Comparison of ENCODE assay signal across 30 mouse cellular contexts in the genomic region with DNA sequence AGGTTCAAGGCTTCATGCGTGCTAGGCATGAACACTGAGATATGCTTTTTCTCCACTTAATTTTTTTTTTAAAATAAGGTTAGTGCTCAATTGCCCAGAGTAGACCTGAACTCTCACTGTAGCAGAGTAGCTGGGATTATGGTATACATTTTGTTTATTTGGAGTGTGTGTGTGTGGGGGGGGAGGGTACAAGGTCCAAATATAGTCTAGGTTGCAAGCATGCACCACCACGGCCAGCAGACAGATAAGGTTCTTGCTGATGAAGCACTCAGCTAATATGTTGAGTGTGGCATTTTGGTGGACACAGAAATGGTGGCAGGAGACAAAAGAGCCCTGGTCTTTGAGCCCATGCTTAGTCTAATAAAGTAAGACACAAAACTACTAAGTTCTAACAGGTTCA. TPM values are rescaled to one million over a fixed set of nuclear protein-coding genes. Genes with fewer than 3 reads are reported as not detected.
DNase-seq lines count a peak whose midpoint lies in the region; ATAC-seq and TF ChIP-seq lines count a peak whose summit lies in the region.
"Had no signal": no experiment of that assay in that cellular context is flagged by ENCODE, and none has a peak within 500 bp of the region (broad histone marks: within the 10 kb centered on the region; RNA-seq: fewer than 3 reads in every experiment).

No protein-coding gene starts in this region.

- TF ChIP-seq POLR2A in bone marrow, adult 2 months (IDR thresholded peaks at IDR 0.05; ENCODE audit: borderline replicate concordance, control insufficient read depth, low read depth, low read length) = no peak

- no peak for TF ChIP-seq CTCF in bone marrow, adult 2 months (IDR thresholded peaks at IDR 0.05; ENCODE audit: control insufficient read depth, insufficient read depth, low read length)

- H3K27ac ChIP-seq in heart, embryonic 10.5 days = 0 out of 2 replicates have a peak overlapping the region, but pooled peaks have one; percentile 19
- H3K27ac ChIP-seq in liver, embryonic 11.5 days (ENCODE audit: low read depth, low read length) = no peak overlapping the region
- H3K27ac ChIP-seq in bone marrow, adult 2 months (ENCODE audit: control insufficient read depth, insufficient read depth, low read depth, low read length, poor library complexity) = peak overlapping the region; percentile 59; the same call in 1 of the 2 replicates
- no peak overlapping the region for H3K27ac ChIP-seq in liver, embryonic 13.5 days
- no peak overlapping the region for H3K27ac ChIP-seq in hindbrain, embryonic 14.5 days
- H3K27ac ChIP-seq: embryonic facial prominence, embryonic 13.5 days; forebrain, embryonic 12.5 days; left cerebral cortex, adult 2 months; limb, embryonic 15.5 days; lung, embryonic 15.5 days; neural tube, embryonic 15.5 days; stomach, postnatal 0 days had no signal

- peaks cover 8% of the 10 kb centered on the region; the same call in 1 of the 2 replicates for H3K4me1 ChIP-seq in heart, embryonic 10.5 days
- peaks cover 6% of the 10 kb centered on the region; the same call in 1 of the 2 replicates for H3K4me1 ChIP-seq in liver, embryonic 11.5 days (replicated peaks; ENCODE audit: control insufficient read depth, insufficient read depth, low read length)
- H3K4me1 ChIP-seq in bone marrow, adult 2 months (ENCODE audit: control insufficient read depth, insufficient read depth, low read length) = peaks cover 7% of the 10 kb centered on the region
- peaks cover 38% of the 10 kb centered on the region for H3K4me1 ChIP-seq in liver, embryonic 13.5 days (replicated peaks)
- H3K4me1 ChIP-seq in hindbrain, embryonic 14.5 days (replicated peaks; ENCODE audit: control insufficient read depth, insufficient read depth, low read length) = peaks cover 2% of the 10 kb centered on the region

- no peaks in the 10 kb centered on the region for H3K9me3 ChIP-seq in heart, embryonic 10.5 days
- H3K9me3 ChIP-seq in liver, embryonic 11.5 days (ENCODE audit: control insufficient read depth, low read length) = no peaks in the 10 kb centered on the region
- no peaks in the 10 kb centered on the region for H3K9me3 ChIP-seq in liver, embryonic 13.5 days (replicated peaks)
- no peaks in the 10 kb centered on the region for H3K9me3 ChIP-seq in hindbrain, embryonic 14.5 days (ENCODE audit: control insufficient read depth, low read length)
- H3K9me3 ChIP-seq: embryonic facial prominence, embryonic 13.5 days; forebrain, embryonic 12.5 days; G1E; limb, embryonic 15.5 days; lung, embryonic 15.5 days; neural tube, embryonic 15.5 days had no signal

- no peak overlapping the region for H3K4me3 ChIP-seq in heart, embryonic 10.5 days
- no peak overlapping the region for H3K4me3 ChIP-seq in liver, embryonic 11.5 days (ENCODE audit: low read depth, low read length)
- H3K4me3 ChIP-seq in bone marrow, adult 2 months (replicated peaks; ENCODE audit: control insufficient read depth, low read depth, low read length) = no peak overlapping the region
- no peak overlapping the region for H3K4me3 ChIP-seq in liver, embryonic 13.5 days (replicated peaks)
- no peak overlapping the region for H3K4me3 ChIP-seq in hindbrain, embryonic 14.5 days (replicated peaks; ENCODE audit: low read length)
- H3K4me3 ChIP-seq: embryonic facial prominence, embryonic 13.5 days; erythroblast, embryonic 14.5 days; forebrain, embryonic 12.5 days; left cerebral cortex, adult 2 months; limb, embryonic 15.5 days; lung, embryonic 15.5 days; neural tube, embryonic 15.5 days had no signal

- no peak overlapping the region for H3K9ac ChIP-seq in liver, embryonic 11.5 days (ENCODE audit: low read depth, low read length)
- no peak overlapping the region for H3K9ac ChIP-seq in liver, embryonic 13.5 days
- H3K9ac ChIP-seq in hindbrain, embryonic 14.5 days = no peak overlapping the region
- H3K9ac ChIP-seq: embryonic facial prominence, embryonic 13.5 days; forebrain, embryonic 12.5 days; limb, embryonic 15.5 days; lung, embryonic 15.5 days; neural tube, embryonic 15.5 days had no signal

- intact Hi-C loops in heart, postnatal 25 days (cut with DNase I) = no loop called here

- no peaks in the 10 kb centered on the region for H3K27me3 ChIP-seq in heart, embryonic 10.5 days (ENCODE audit: insufficient read depth, poor library complexity, severe bottlenecking)
- no peaks in the 10 kb centered on the region for H3K27me3 ChIP-seq in liver, embryonic 11.5 days (replicated peaks; ENCODE audit: control insufficient read depth, insufficient read depth, low read length)
- H3K27me3 ChIP-seq in liver, embryonic 13.5 days = no peaks in the 10 kb centered on the region
- no peaks in the 10 kb centered on the region for H3K27me3 ChIP-seq in hindbrain, embryonic 14.5 days (ENCODE audit: control insufficient read depth, insufficient read depth, low read length)
- H3K27me3 ChIP-seq: embryonic facial prominence, embryonic 13.5 days; forebrain, embryonic 12.5 days; limb, embryonic 15.5 days; lung, embryonic 15.5 days; neural tube, embryonic 15.5 days; Patski had no signal

- DNase-seq in heart, embryonic 10.5 days (ENCODE audit: low spot score) = no peak
- DNase-seq in heart, postnatal 25 days (ENCODE audit: low spot score) = no peak
- no peak for DNase-seq in liver, embryonic 11.5 days (ENCODE audit: low spot score)
- no peak for DNase-seq in liver
- no peak for DNase-seq in liver, embryonic 13.5 days
- DNase-seq in hindbrain, embryonic 14.5 days (ENCODE audit: low spot score) = no peak
- no peak for DNase-seq in lung, adult 18-20 months
- DNase-seq: cerebellum, adult 2 months; cerebellum, postnatal 36 days; embryo, embryonic 11 days; kidney, adult 11 months; layer of hippocampus, adult 9-11 months; left cerebral cortex, postnatal 4 days; lung, postnatal 36 days; right cerebral cortex, adult 18-20 months; thymus, adult 2 months; thymus, postnatal 4 days had no signal

- H3K4me2 ChIP-seq in liver, embryonic 11.5 days = no peak overlapping the region
- no peak overlapping the region for H3K4me2 ChIP-seq in liver, embryonic 13.5 days
- H3K4me2 ChIP-seq in hindbrain, embryonic 14.5 days (replicated peaks) = no peak overlapping the region
- H3K4me2 ChIP-seq: embryonic facial prominence, embryonic 13.5 days; forebrain, embryonic 12.5 days; limb, embryonic 15.5 days; lung, embryonic 15.5 days; neural tube, embryonic 15.5 days had no signal

- H3K36me3 ChIP-seq in heart, embryonic 10.5 days = peaks cover 34% of the 10 kb centered on the region
- H3K36me3 ChIP-seq in liver, embryonic 11.5 days (ENCODE audit: control insufficient read depth, insufficient read depth, low read length) = peaks cover 11% of the 10 kb centered on the region; the same call in 1 of the 2 replicates
- peaks cover 24% of the 10 kb centered on the region for H3K36me3 ChIP-seq in liver, embryonic 13.5 days
- H3K36me3 ChIP-seq in hindbrain, embryonic 14.5 days (replicated peaks; ENCODE audit: control insufficient read depth, insufficient read depth) = peaks cover 34% of the 10 kb centered on the region

- 0 out of 2 replicates have a peak, but pooled peaks have one; percentile 36 for ATAC-seq in liver, embryonic 11.5 days (replicated peaks; ENCODE audit: low FRiP score)
- 0 out of 2 replicates have a peak, but pooled peaks have one; percentile 34 for ATAC-seq in liver, embryonic 13.5 days (ENCODE audit: low read depth)
- no peak for ATAC-seq in hindbrain, embryonic 14.5 days (ENCODE audit: low FRiP score)
- ATAC-seq: hindbrain, embryonic 16.5 days; midbrain, embryonic 16.5 days; Patski had no signal

- WGBS in heart, embryonic 10.5 days = 61% methylated on average over 2 of the region's 2 CpGs
- WGBS in liver, embryonic 11.5 days = 57% methylated on average over 2 of the region's 2 CpGs
- 54% methylated on average over 2 of the region's 2 CpGs for WGBS in bone marrow, adult 2 months
- whole genome bisulfite sequencing in liver, embryonic 13.5 days (ENCODE audit: insufficient replicate concordance) = 45% methylated on average over 2 of the region's 2 CpGs
- WGBS in hindbrain, embryonic 14.5 days = 92% methylated on average over 2 of the region's 2 CpGs

RNA-seq across cellular contexts. Expression of a gene that starts 6.7 kb away (rescaled TPM):
- 45.2 and 47.5 TPM in 2 replicates for polyA plus RNA-seq in heart, embryonic 10.5 days (2016; fragmentation: Nextera tagmentation; extraction: Ambion mirVana)
- total RNA-seq in heart, postnatal 25 days (2021) = 10 to 100 TPM; 35.4 to 42.4 TPM
- 66.1 and 71.3 TPM in 2 replicates for polyA plus RNA-seq in liver, embryonic 11.5 days (2014; fragmentation: Nextera tagmentation; extraction: Ambion mirVana)
- polyA plus RNA-seq in bone marrow, adult 2 months (2011; ENCODE audit: insufficient read depth, insufficient read length, low replicate concordance, missing spikeins) = 21.5 and 34.5 TPM in 2 replicates
- 35.5 and 45.3 TPM in 2 replicates for polyA plus RNA-seq in liver, embryonic 13.5 days (2015; fragmentation: Nextera tagmentation; extraction: Ambion mirVana)
- 39.2 and 43.0 TPM in 2 replicates for polyA plus RNA-seq in hindbrain, embryonic 14.5 days (2014; fragmentation: Nextera tagmentation; extraction: Ambion mirVana)

RNA-seq across cellular contexts. Expression of a gene that starts 6.7 kb away (rescaled TPM):
- 121 and 141 TPM in 2 replicates for polyA plus RNA-seq in heart, embryonic 10.5 days (2016; fragmentation: Nextera tagmentation; extraction: Ambion mirVana)
- total RNA-seq in heart, postnatal 25 days (2021) = 10 to 100 TPM; 13.0 to 14.3 TPM
- 161 and 178 TPM in 2 replicates for polyA plus RNA-seq in liver, embryonic 11.5 days (2014; fragmentation: Nextera tagmentation; extraction: Ambion mirVana)
- polyA plus RNA-seq in bone marrow, adult 2 months (2011; ENCODE audit: insufficient read depth, insufficient read length, low replicate concordance, missing spikeins) = 23.7 and 30.7 TPM in 2 replicates
- 101 and 125 TPM in 2 replicates for polyA plus RNA-seq in liver, embryonic 13.5 days (2015; fragmentation: Nextera tagmentation; extraction: Ambion mirVana)
- polyA plus RNA-seq in hindbrain, embryonic 14.5 days (2014; fragmentation: Nextera tagmentation; extraction: Ambion mirVana) = 64.3 and 69.8 TPM in 2 replicates

RNA-seq across cellular contexts. Expression of a gene that starts 57.5 kb away (rescaled TPM):
- polyA plus RNA-seq in heart, embryonic 10.5 days (2016; fragmentation: Nextera tagmentation; extraction: Ambion mirVana) = 15.5 and 17.1 TPM in 2 replicates
- total RNA-seq in heart, postnatal 25 days (2021) = 100 to 1,000 TPM; 119 to 125 TPM
- polyA plus RNA-seq in liver, embryonic 11.5 days (2014; fragmentation: Nextera tagmentation; extraction: Ambion mirVana) = 23.2 and 25.0 TPM in 2 replicates
- polyA plus RNA-seq in bone marrow, adult 2 months (2011; ENCODE audit: insufficient read depth, insufficient read length, low replicate concordance, missing spikeins) = 26.7 and 31.9 TPM in 2 replicates
- polyA plus RNA-seq in liver, embryonic 13.5 days (2015; fragmentation: Nextera tagmentation; extraction: Ambion mirVana) = 14.8 and 15.6 TPM in 2 replicates
- polyA plus RNA-seq in hindbrain, embryonic 14.5 days (2014; fragmentation: Nextera tagmentation; extraction: Ambion mirVana) = 34.3 and 43.7 TPM in 2 replicates

Comparison
In these comparisons a context has a peak if more than half of its experiments do, and no peak if none do; other contexts are left out.
1. H3K27ac ChIP-seq: peak in heart, embryonic 10.5 days (single experiment) and bone marrow, adult 2 months (single experiment); none in liver, embryonic 11.5 days (single experiment), liver, embryonic 13.5 days (single experiment) and hindbrain, embryonic 14.5 days (single experiment).